Mouse (Mus musculus): ENCODE results near the gene Rgs3.

Gene Rgs3

DNA sequence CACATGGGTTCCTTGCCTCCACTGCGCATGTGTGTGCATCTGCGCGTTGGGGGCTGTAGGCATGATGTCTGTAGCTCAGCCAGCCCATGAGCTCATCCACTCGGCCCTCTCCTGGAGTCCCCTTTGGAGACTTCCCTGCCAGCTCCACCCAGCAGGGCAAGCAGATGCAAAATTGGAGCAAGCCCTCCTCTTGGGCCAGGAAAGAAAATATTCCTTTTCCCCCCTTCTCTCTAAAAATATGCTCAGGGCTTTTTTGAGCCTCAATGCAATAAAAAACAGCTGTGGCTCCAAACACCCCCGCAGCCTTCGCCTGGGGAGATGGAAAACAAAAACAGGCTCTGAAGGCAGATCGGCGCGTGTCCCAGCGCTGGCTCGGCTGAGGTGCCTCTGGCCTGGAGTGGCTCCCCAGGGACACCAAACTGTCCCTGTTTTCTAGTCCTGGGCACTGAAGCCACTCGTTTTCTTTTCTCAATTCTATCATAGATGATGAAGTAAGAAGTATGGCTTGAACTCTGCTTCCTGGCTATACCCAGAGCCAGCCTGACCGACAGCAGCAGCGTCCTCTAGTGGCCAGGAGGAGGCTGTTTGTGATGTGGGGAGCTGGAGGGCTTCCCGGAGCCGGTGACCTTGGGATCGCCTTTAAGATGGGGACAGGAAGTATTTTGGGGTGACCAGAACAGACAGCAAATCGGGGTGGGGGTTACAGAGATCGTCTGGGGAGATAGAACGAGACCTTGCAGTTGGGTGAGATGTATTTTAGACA, 168.1 kb downstream of the Rgs3 start:
- DNase-seq (ENCODE audit: low spot score), result no peak

DNA sequence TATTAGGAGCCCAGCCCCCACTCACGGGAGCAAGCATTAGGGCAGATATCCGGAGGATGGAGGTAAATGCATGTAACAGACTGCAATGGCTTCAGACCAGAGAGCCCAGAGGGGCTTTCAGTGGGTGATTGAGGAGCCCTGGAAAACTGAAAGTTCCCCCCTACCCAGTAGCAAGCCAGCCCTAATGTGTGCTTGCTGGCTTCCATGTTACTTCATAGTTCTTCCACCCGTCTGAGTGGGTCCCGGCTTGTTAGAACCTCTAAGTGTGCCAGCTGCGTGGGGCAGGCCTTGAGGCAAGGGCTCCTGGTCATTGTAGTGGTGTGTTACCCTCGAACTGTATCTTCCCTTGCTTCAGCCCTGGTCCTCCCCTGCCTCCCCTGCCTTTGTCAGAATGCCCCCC, 168.8 kb downstream of the Rgs3 start:
- DNase-seq (ENCODE audit: low spot score), result no peak

DNA sequence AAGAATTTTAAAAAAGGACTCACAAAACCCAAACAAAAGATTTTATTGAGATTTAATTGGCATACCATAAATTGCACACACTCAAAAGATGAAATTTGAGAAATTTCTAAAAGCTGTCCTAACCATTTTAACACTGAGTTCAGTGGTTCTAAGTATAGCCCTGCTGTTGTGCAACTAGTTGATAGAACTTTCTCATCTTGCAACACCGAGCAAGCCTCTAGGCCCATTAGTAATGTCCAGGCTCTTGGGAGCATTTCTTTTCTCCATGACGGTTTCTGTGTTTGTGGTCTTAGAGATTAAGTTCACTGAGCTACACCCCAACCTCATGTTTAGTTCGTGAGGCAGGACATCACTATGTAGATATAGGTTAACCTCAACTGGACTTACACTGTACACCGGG, 169.5 kb downstream of the Rgs3 start:
- no peak for DNase-seq (ENCODE audit: low spot score)

GRCm38 (mm10) chr4:62729941-62730340, 170.3 kb downstream of the Rgs3 start:
- no peak for DNase-seq (ENCODE audit: low spot score)

- no peak for DNase-seq (ENCODE audit: low spot score)
These were observed 171.2 kb downstream of the Rgs3 start for GRCm38 (mm10) chr4:62730861-62731260.

DNA sequence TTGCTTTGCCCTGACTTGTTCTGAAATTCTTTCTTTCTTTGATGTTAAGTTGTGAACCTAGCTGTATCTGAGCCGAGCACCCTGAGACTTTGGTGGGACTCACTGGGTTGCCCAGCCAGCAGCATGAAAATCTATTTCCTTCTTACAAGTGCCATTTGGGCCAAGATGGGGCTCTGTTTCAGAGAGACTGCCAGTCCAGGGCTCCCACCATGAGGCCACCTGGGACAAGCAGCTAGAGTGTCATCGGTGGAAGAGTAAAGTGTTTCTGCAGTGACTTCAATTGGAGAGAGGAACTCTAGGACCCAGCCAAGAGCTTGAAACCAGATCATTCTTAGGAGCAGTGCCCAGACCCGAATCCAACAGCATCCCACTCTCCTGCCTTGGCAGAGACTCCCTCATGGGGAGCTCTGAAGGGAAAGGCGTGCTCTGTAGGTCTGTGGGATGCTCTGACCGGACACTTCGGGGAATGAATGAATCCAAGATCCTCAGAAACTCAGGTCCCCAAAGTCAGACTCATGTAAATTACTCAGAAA, 171.9 kb downstream of the Rgs3 start:
- no peak for DNase-seq (ENCODE audit: low spot score)

- no peak for DNase-seq (ENCODE audit: low spot score)
These were observed 172.4 kb downstream of the Rgs3 start for GRCm38 (mm10) chr4:62732096-62732495.

GRCm38 (mm10) chr4:62732840-62733239, 173.2 kb downstream of the Rgs3 start:
- no peak for DNase-seq (ENCODE audit: low spot score)

DNA sequence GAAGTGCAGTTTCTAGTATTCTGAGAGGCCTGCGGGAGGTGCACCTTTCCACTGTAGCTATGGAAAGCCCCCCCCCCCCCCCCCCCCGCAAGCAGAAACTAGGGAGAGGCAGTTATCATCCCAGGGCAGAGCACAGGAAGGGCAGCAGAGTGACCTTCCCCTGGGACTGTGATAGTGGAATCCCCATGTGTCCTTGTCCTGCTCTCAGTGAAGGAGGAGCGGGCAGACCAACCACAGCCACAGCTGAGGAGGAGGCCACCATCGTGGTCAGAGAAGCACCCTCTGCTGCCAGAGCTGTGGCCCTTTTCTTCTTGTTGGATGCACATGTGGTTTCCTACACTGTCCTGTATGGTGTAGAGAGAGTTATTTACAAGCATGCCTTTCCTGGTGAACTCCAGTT, 174.3 kb downstream of the Rgs3 start:
- DNase-seq (ENCODE audit: low spot score), result no peak

DNA sequence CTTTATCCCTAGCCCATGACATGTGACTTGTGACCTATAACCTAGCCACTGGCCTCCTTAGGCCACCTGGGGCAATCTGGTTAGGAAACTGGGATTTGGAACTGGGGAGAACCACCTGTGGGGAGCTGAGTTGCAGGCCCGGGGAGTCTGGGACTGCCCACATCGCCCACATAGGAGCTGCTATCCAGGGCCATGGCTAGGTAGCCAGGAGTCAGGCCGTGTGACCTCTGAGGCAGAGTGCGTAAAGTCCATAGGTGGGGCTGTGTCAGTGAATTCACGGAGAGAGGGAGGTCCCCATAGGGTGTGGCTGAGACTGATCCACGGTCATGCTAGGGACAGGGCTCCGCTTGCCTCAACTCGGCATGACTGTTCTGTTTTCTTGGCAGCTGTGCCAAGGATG, 175.6 kb downstream of the Rgs3 start:
- no peak for DNase-seq (ENCODE audit: low spot score)

DNA sequence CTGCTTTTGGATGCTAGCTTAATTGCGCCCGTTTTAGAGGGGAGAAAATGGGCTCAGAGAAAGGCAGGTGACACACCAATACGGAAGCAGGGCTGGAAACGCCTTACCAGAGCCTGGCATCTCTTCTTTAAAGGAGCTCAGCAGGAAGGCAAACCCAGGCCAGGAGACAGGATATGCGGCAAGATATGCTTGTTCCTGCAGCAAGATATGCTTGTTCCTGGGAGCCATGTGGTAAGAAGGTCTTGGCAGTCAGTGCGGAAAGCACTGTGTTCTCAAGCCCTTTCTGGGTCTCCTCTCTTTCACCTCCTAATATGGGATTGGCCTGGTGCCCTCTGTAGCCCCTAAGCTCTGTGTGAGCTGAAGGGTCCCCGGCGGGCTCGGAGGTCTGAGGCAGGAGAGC, 176.2 kb downstream of the Rgs3 start:
- DNase-seq (ENCODE audit: low spot score), result no peak

DNA sequence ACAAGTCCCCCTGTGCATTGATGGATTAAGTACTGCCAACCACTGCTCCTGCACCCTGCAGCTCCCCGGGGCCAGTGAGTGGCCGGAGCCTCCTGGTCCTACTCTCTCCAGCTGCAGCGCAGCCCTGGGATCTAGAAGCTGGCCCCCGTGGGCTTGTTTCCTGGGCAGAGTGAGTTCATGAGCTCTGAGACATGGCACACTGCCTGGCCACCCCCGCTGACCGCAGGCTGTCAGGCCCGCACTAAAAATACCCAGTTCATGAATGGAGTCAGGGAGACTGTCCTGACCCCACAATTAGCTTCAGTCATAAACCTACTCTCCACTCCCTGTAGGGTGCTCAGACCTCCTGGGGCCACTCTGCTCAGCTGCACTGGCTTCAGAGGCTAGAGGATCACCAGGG, 176.8 kb downstream of the Rgs3 start:
- no peak for DNase-seq (ENCODE audit: low spot score)

GRCm38 (mm10) chr4:62736904-62737303, 177.3 kb downstream of the Rgs3 start:
- no peak for DNase-seq (ENCODE audit: low spot score)

DNA sequence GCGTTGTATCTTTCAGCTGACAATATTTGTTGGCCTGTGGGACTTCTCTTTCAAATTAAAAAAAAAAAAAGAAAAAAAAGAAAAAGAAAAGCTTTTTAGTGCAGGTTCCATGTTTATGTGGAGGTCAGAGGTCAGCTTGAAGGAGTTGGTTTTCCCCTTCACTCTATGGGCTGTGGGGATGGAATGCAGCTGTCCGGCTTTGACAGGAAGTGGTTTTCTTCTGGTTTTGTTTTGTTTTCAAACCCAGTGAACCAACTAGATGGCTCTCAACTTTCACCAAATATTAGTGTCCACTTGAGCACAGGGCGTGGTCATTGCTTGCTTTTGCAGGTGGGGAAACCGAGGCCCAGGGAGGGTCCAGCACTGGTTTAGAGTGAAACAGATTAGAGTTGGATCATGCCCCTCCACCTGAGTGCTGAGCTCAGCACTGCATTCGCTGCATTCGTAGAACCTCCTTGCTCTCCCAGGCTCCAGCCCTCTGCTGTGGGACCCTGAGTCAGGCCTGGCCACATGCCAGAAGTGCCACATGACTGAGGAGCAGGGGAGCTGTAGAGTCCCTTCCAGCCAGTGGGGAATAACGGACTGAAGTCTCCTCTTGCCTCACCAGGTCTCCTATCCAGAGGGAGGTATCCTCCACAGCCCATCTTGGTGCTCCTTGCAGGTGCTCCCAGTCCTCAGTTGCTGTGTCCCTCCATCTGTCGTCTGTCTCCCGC, 178.5 kb downstream of the Rgs3 start:
- DNase-seq (ENCODE audit: low spot score), result no peak

DNA sequence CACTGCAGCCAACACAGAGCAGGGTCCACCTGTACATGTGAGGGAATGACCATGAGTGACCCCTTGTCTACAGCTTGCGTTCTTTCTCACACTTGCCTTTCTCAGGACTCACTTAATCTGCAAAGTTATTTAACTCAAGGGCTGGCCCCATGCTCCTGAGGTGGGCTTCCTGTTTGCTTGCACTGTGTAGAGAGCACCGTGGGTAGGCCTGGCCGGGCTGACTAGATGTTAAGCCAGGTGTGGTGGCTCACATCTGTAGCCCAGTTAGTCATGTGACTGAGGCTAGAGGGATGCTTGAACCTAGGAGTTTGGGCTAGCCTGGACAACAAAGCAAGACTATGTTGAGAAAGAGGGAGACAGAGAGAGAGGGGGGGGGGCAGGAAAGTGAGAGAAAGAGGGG, 179.3 kb downstream of the Rgs3 start:
- no peak for DNase-seq (ENCODE audit: low spot score)

DNA sequence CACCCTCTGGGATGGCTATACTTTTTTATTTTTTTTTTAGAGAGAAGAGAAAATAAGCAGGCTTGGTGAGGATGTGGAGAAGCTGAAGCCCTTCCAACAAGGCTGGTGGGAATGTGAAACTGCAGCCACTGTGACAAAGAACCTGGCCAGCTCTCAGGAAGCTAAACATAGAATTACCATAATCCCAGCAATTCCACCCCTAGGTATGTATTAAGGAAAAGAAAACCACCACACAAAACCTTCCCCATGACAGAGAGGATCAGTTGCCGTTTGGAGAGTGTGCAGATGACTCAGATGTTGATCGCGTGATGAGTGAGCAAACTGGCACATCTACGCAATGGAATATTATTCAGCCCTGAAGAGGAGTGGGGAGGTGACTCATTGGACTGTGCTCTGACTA, 179.9 kb downstream of the Rgs3 start:
- DNase-seq (ENCODE audit: low spot score), result no peak

- DNase-seq (ENCODE audit: low spot score), result no peak
These were observed 180.8 kb downstream of the Rgs3 start for GRCm38 (mm10) chr4:62740282-62741054.

DNA sequence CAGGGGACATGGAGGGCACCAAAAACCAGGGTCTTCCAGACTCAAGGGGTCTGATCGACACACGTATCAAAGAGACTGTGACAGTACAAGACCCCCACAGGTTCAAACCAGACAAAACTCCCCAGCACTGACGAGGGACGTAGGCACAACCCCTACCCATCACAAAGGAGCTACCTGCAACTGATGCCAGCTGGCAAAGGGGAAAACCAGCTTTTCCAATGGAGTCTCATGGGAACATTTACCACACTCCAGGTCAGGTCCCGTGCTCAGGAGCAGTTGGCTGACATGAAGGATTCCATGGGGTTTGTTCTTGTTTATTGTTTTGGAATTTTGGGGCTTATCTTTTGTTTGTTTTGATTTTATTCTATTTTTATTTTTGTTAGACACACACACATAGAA, 181.4 kb downstream of the Rgs3 start:
- no peak for DNase-seq (ENCODE audit: low spot score)

- DNase-seq (ENCODE audit: low spot score), result no peak
These were observed 182.0 kb downstream of the Rgs3 start for GRCm38 (mm10) chr4:62741601-62742000.

DNA sequence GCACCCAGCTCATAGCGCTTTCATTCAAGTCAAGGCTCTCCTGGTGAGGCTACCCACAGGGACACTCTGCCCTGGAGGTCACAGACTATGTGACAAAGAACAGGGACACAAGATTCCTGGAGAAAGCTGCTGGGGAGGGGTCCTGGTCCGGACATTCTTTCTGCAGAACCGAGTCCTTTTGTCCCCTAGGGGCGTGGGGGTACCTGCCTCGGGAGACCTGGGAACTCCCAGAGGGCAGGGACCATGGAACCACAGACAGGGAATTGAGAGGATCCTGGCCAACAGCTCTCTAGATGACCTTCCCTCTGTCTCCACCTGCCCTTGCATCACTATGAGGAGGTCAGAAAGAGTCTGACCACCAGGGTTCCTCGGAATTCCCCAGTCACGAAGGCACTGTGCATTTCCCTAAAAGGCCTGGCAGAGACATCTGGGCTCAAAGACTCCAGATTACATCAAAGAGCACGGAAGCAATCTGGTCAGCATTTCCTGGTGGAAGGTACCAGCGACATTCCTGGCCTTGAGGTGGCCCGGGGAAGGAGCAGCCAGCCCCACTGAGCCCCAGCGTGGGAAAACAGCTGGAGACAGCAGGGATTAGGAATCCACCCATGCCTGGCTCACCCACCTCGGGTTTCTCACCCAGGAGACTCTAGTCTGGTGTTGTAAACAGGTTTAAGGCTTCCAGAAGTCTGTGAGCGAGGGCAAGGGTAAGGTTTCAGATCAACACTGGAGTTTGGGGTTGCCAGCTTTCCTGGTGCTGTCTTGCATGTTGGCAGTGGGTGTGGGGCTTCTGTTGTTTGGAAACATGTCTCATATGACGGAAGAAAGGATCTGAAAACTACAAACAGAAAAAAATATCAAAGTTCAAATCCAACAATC, 183.5 kb downstream of the Rgs3 start:
- no peak for DNase-seq (ENCODE audit: low spot score)

DNA sequence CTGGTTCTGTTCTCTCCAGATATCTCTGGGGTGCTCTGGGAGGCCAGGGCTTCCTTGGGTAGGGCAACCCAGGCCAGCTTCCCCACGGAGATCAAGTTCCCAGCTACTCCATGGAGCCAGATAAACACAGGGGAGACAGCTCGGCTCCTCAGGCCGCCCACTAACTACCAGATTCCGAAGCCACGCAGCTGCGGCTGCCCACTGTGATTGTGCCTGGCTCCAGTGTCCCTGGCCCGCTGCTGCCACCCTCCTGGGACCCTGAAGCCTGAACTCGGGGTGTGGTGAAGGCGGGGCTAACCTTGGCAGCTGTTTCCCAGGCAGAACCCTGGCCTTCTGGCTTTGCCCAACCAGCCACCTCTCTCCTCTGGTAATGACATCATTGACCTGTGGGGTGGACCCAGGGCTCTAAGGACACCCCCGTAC, 184.9 kb downstream of the Rgs3 start:
- DNase-seq (ENCODE audit: low spot score), result no peak

All from T-cell, adult 2 months (primary cell).